32 mouse cellular contexts compared by ENCODE assay signal in the genomic region with DNA sequence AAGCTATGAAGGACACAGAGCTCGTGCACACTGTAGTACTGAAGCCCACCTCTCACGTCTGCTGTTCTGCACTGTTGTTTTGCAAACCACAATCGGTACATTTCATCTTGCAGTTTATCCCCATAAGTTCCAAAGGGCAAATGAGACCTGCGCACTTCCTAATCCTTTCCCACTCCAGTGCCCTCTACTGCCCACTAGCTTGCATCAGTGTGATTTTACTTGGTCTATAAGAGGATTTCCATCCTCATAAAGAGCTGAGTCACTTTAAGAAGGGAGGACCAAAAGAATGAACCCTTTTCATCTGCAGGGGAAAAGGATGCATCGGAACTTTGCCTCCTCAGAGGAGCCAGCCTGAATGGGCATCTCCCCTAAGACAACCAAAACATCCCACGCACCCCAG. TPM values are rescaled to one million over a fixed set of nuclear protein-coding genes. Genes with fewer than 3 reads are reported as not detected.
A peak's percentile ranks its signal among the peaks of the same experiment; 100 is the strongest.
DNase-seq lines count a peak whose midpoint lies in the region; ATAC-seq and TF ChIP-seq lines count a peak whose summit lies in the region.
"Had no signal": no experiment of that assay in that cellular context is flagged by ENCODE, and none has a peak within 500 bp of the region (broad histone marks: within the 10 kb centered on the region; RNA-seq: fewer than 3 reads in every experiment).

No protein-coding gene starts in this region.

- H3K36me3 ChIP-seq in heart, adult 2 months (ENCODE audit: control insufficient read depth, insufficient read depth, low read length): peaks cover 7% of the 10 kb centered on the region
- H3K36me3 ChIP-seq in kidney, embryonic 16.5 days (ENCODE audit: insufficient read depth, low read length): no peaks in the 10 kb centered on the region
- no peaks in the 10 kb centered on the region for H3K36me3 ChIP-seq in midbrain, postnatal 0 days (ENCODE audit: insufficient read depth, low read length)
- H3K36me3 ChIP-seq in midbrain, embryonic 10.5 days: no peaks in the 10 kb centered on the region
- H3K36me3 ChIP-seq: forebrain, embryonic 10.5 days; hindbrain, embryonic 15.5 days; limb, embryonic 15.5 days; midbrain, embryonic 12.5 days; neural tube, embryonic 13.5 days had no signal

- no peaks in the 10 kb centered on the region for H3K79me2 ChIP-seq in heart, adult 2 months (replicated peaks; ENCODE audit: control insufficient read depth, insufficient read depth, low read length)

- TF ChIP-seq EP300 in heart, adult 2 months (IDR thresholded peaks at IDR 0.05; ENCODE audit: insufficient read depth, low read depth, low read length): no peak

- TF ChIP-seq POLR2A in heart, adult 2 months (IDR thresholded peaks at IDR 0.05; ENCODE audit: insufficient read depth, low read depth, low read length): no peak

- 46% methylated on average over 6 of the region's 6 CpGs for WGBS in heart, adult 2 months
- WGBS in kidney, embryonic 16.5 days: 80% methylated on average over 6 of the region's 6 CpGs
- 68% methylated on average over 6 of the region's 6 CpGs for WGBS in midbrain, postnatal 0 days
- 83% methylated on average over 6 of the region's 6 CpGs for WGBS in midbrain, embryonic 10.5 days

- H3K4me2 ChIP-seq in kidney, embryonic 16.5 days (replicated peaks; ENCODE audit: low read depth, low read length): peak overlapping the region; percentile 4; the same call in 1 of the 2 replicates
- no peak overlapping the region for H3K4me2 ChIP-seq in midbrain, postnatal 0 days (ENCODE audit: low read depth, low read length, poor library complexity, severe bottlenecking)
- H3K4me2 ChIP-seq: hindbrain, embryonic 15.5 days; limb, embryonic 15.5 days; midbrain, embryonic 12.5 days; neural tube, embryonic 13.5 days had no signal

- H3K27me3 ChIP-seq in heart, adult 2 months (ENCODE audit: control insufficient read depth, insufficient read depth, low read length): no peaks in the 10 kb centered on the region
- no peaks in the 10 kb centered on the region for H3K27me3 ChIP-seq in kidney, embryonic 16.5 days (ENCODE audit: insufficient read depth, low read length)
- no peaks in the 10 kb centered on the region for H3K27me3 ChIP-seq in midbrain, postnatal 0 days (ENCODE audit: insufficient read depth, low read length)
- no peaks in the 10 kb centered on the region for H3K27me3 ChIP-seq in midbrain, embryonic 10.5 days (ENCODE audit: low read depth, poor library complexity, severe bottlenecking)
- H3K27me3 ChIP-seq: CH12.LX; hindbrain, embryonic 15.5 days; limb, embryonic 15.5 days; midbrain, embryonic 12.5 days; neural tube, embryonic 13.5 days had no signal

- intact Hi-C loops in heart, adult 2 months (cut with DNase I): loop anchor here (2.0 to 5.0 kb wide), 3 partner anchors 72 to 314 kb away; a partner anchor contains a TSS
- intact Hi-C loops in heart, postnatal 14 days (cut with DNase I): loop anchor here (2.0 to 10.0 kb wide), 3 partner anchors 76 to 348 kb away; a partner anchor contains a TSS

- peak overlapping the region; percentile 40 for H3K4me3 ChIP-seq in heart, adult 2 months
- H3K4me3 ChIP-seq in kidney, embryonic 16.5 days (ENCODE audit: low read length): peak overlapping the region; percentile 11; the same call in 1 of the 2 replicates
- no peak overlapping the region for H3K4me3 ChIP-seq in midbrain, postnatal 0 days (ENCODE audit: low read depth, low read length)
- no peak overlapping the region for H3K4me3 ChIP-seq in midbrain, embryonic 10.5 days
- H3K4me3 ChIP-seq: forebrain, embryonic 10.5 days; hindbrain, embryonic 15.5 days; limb, embryonic 15.5 days; midbrain, embryonic 12.5 days; neural tube, embryonic 13.5 days had no signal

- peaks cover 1% of the 10 kb centered on the region; the same call in 1 of the 2 replicates for H3K4me1 ChIP-seq in heart, adult 2 months (ENCODE audit: control insufficient read depth, insufficient read depth, low read length)
- H3K4me1 ChIP-seq in kidney, embryonic 16.5 days (ENCODE audit: insufficient read depth, low read length): no peaks in the 10 kb centered on the region
- H3K4me1 ChIP-seq in midbrain, postnatal 0 days (ENCODE audit: insufficient read depth, low read length): no peaks in the 10 kb centered on the region
- H3K4me1 ChIP-seq in midbrain, embryonic 10.5 days: no peaks in the 10 kb centered on the region
- H3K4me1 ChIP-seq: forebrain, embryonic 10.5 days; hindbrain, embryonic 15.5 days; limb, embryonic 15.5 days; midbrain, embryonic 12.5 days; neural tube, embryonic 13.5 days had no signal

- no peak for ATAC-seq in kidney, embryonic 16.5 days (ENCODE audit: low FRiP score, low TSS enrichment)
- ATAC-seq in midbrain, postnatal 0 days (ENCODE audit: low FRiP score): no peak
- no peak for ATAC-seq in inflammation-experienced regulatory T-cells, adult 6 months

- peak overlapping the region; percentile 85 for H3K27ac ChIP-seq in heart, adult 2 months
- H3K27ac ChIP-seq in kidney, embryonic 16.5 days (ENCODE audit: low read length): peak overlapping the region; percentile 51
- no peak overlapping the region for H3K27ac ChIP-seq in midbrain, postnatal 0 days (ENCODE audit: low read depth, low read length)
- no peak overlapping the region for H3K27ac ChIP-seq in midbrain, embryonic 10.5 days (replicated peaks)
- H3K27ac ChIP-seq: forebrain, embryonic 10.5 days; hindbrain, embryonic 15.5 days; limb, embryonic 15.5 days; midbrain, embryonic 12.5 days; neural tube, embryonic 13.5 days had no signal

- peak; percentile 70 for TF ChIP-seq CTCF in heart, adult 2 months (IDR thresholded peaks at IDR 0.05)
- TF ChIP-seq CTCF in midbrain, postnatal 0 days (IDR thresholded peaks at IDR 0.05): peak; percentile 41

- H3K9ac ChIP-seq in heart, adult 2 months (ENCODE audit: low read depth, low read length): peak overlapping the region; percentile 53
- H3K9ac ChIP-seq in kidney, embryonic 16.5 days (replicated peaks; ENCODE audit: low read length): no peak overlapping the region
- no peak overlapping the region for H3K9ac ChIP-seq in midbrain, postnatal 0 days (replicated peaks; ENCODE audit: low read length, poor library complexity, severe bottlenecking)
- H3K9ac ChIP-seq: hindbrain, embryonic 15.5 days; limb, embryonic 15.5 days; midbrain, embryonic 12.5 days; neural tube, embryonic 13.5 days had no signal

- no peaks in the 10 kb centered on the region for H3K9me3 ChIP-seq in kidney, embryonic 16.5 days (ENCODE audit: low read length)
- no peaks in the 10 kb centered on the region for H3K9me3 ChIP-seq in midbrain, postnatal 0 days (ENCODE audit: low read length)
- H3K9me3 ChIP-seq in midbrain, embryonic 10.5 days (replicated peaks): no peaks in the 10 kb centered on the region
- H3K9me3 ChIP-seq: forebrain, embryonic 10.5 days; hindbrain, embryonic 15.5 days; limb, embryonic 15.5 days; midbrain, embryonic 12.5 days; neural tube, embryonic 13.5 days had no signal

- no peak for DNase-seq in heart, adult 2 months
- DNase-seq in heart, postnatal 14 days: no peak
- DNase-seq in kidney, postnatal 14 days: no peak
- no peak for DNase-seq in midbrain, postnatal 0 days (ENCODE audit: low spot score)
- no peak for DNase-seq in midbrain, embryonic 10.5 days (ENCODE audit: low spot score)
- DNase-seq in spleen, postnatal 36 days (ENCODE audit: low spot score in 2 of 2): no peak
- DNase-seq: adrenal gland, postnatal 36 days; cerebellum, adult 18-20 months; cerebellum, postnatal 36 days; heart, postnatal 36 days; lung, adult 2 months; lung, postnatal 4 days; right cerebral cortex, postnatal 14 days; spleen, adult 18-20 months; thymus, adult 18-20 months; thymus, postnatal 4 days had no signal

RNA-seq across cellular contexts. Expression of a gene that starts 0.5 kb away (rescaled TPM):
- 10 to 100 TPM; 25.0 to 31.4 TPM for total RNA-seq in heart, adult 2 months (2021)
- 18.9 and 23.0 TPM in 2 replicates for polyA plus RNA-seq in heart, adult 2 months (2012; rRNA removed)
- 10 to 100 TPM; 48.3 to 52.4 TPM for total RNA-seq in heart, postnatal 14 days (2021)
- polyA plus RNA-seq in kidney, embryonic 16.5 days (2015; fragmentation: Nextera tagmentation; extraction: Ambion mirVana): 4.4 and 4.6 TPM in 2 replicates
- 0.19 TPM in 1 of 2 replicates, not detected in the other for total RNA-seq in midbrain, postnatal 0 days (2014; rRNA removed)
- 0.26 and 0.80 TPM in 2 replicates for polyA plus RNA-seq in midbrain, postnatal 0 days (2015; fragmentation: Nextera tagmentation; extraction: Ambion mirVana)
- 0.11 TPM in 1 of 2 replicates, not detected in the other for polyA plus RNA-seq in midbrain, embryonic 10.5 days (2016; fragmentation: Nextera tagmentation; extraction: Ambion mirVana)
- polyA plus RNA-seq in inflammation-experienced regulatory T-cells, adult 6 months (2017; shearing (Covaris generic)): under 1 TPM in 1 of 3 experiments, not detected in 2; 0.39 TPM
- total RNA-seq: layer of hippocampus, adult 8-10 months; left cerebral cortex, adult 18-20 months; left cerebral cortex, postnatal 36 days; MEL had no signal
- polyA plus RNA-seq: midbrain, embryonic 12.5 days had no signal

RNA-seq across cellular contexts. Expression of a gene that starts 16.6 kb away (rescaled TPM):
- 10 to 100 TPM; 23.9 to 28.9 TPM for total RNA-seq in heart, adult 2 months (2021)
- 2.9 and 8.2 TPM in 2 replicates for polyA plus RNA-seq in heart, adult 2 months (2012; rRNA removed)
- total RNA-seq in heart, postnatal 14 days (2021): 10 to 100 TPM; 26.3 to 27.0 TPM
- 45.6 and 46.3 TPM in 2 replicates for polyA plus RNA-seq in kidney, embryonic 16.5 days (2015; fragmentation: Nextera tagmentation; extraction: Ambion mirVana)
- 25.6 and 40.2 TPM in 2 replicates for total RNA-seq in midbrain, postnatal 0 days (2014; rRNA removed)
- 26.0 and 26.6 TPM in 2 replicates for polyA plus RNA-seq in midbrain, postnatal 0 days (2015; fragmentation: Nextera tagmentation; extraction: Ambion mirVana)
- polyA plus RNA-seq in midbrain, embryonic 10.5 days (2016; fragmentation: Nextera tagmentation; extraction: Ambion mirVana): 42.3 and 51.5 TPM in 2 replicates
- polyA plus RNA-seq in inflammation-experienced regulatory T-cells, adult 6 months (2017; shearing (Covaris generic)): 10 to 100 TPM; 43.8 to 49.9 (median 49.6) TPM

RNA-seq across cellular contexts. Expression of a gene that starts 32.3 kb away (rescaled TPM):
- total RNA-seq in heart, adult 2 months (2021): not detected
- not detected in 2 replicates for polyA plus RNA-seq in heart, adult 2 months (2012; rRNA removed)
- not detected for total RNA-seq in heart, postnatal 14 days (2021)
- polyA plus RNA-seq in kidney, embryonic 16.5 days (2015; fragmentation: Nextera tagmentation; extraction: Ambion mirVana): not detected in 2 replicates
- not detected in 2 replicates for total RNA-seq in midbrain, postnatal 0 days (2014; rRNA removed)
- polyA plus RNA-seq in midbrain, postnatal 0 days (2015; fragmentation: Nextera tagmentation; extraction: Ambion mirVana): not detected in 2 replicates
- not detected in 2 replicates for polyA plus RNA-seq in midbrain, embryonic 10.5 days (2016; fragmentation: Nextera tagmentation; extraction: Ambion mirVana)
- not detected for polyA plus RNA-seq in inflammation-experienced regulatory T-cells, adult 6 months (2017; shearing (Covaris generic))
- total RNA-seq: adrenal gland, postnatal 36 days; CH12.LX; gastrocnemius, adult 8-10 months; heart, adult 18-20 months; heart, postnatal 36 days; layer of hippocampus, adult 8-10 months; left cerebral cortex, adult 18-20 months; left cerebral cortex, postnatal 36 days; MEL had no signal
- polyA plus RNA-seq: forebrain, embryonic 10.5 days; hindbrain, embryonic 15.5 days; kidney, embryonic 14.5 days; limb, embryonic 15.5 days; lung, adult 2 months; midbrain, embryonic 12.5 days; neural tube, embryonic 13.5 days; stomach, embryonic 14.5 days had no signal

RNA-seq across cellular contexts. Expression of a gene that starts 44.4 kb away (rescaled TPM):
- not detected for total RNA-seq in heart, adult 2 months (2021)
- 0.12 TPM in 1 of 2 replicates, not detected in the other for polyA plus RNA-seq in heart, adult 2 months (2012; rRNA removed)
- not detected for total RNA-seq in heart, postnatal 14 days (2021)
- polyA plus RNA-seq in kidney, embryonic 16.5 days (2015; fragmentation: Nextera tagmentation; extraction: Ambion mirVana): not detected in 2 replicates
- not detected in 2 replicates for total RNA-seq in midbrain, postnatal 0 days (2014; rRNA removed)
- polyA plus RNA-seq in midbrain, postnatal 0 days (2015; fragmentation: Nextera tagmentation; extraction: Ambion mirVana): not detected in 2 replicates
- polyA plus RNA-seq in midbrain, embryonic 10.5 days (2016; fragmentation: Nextera tagmentation; extraction: Ambion mirVana): not detected in 2 replicates
- polyA plus RNA-seq in inflammation-experienced regulatory T-cells, adult 6 months (2017; shearing (Covaris generic)): not detected
- total RNA-seq: adrenal gland, postnatal 36 days; CH12.LX; gastrocnemius, adult 8-10 months; heart, adult 18-20 months; heart, postnatal 36 days; layer of hippocampus, adult 8-10 months; left cerebral cortex, adult 18-20 months; left cerebral cortex, postnatal 36 days; MEL had no signal
- polyA plus RNA-seq: forebrain, embryonic 10.5 days; hindbrain, embryonic 15.5 days; kidney, embryonic 14.5 days; limb, embryonic 15.5 days; lung, adult 2 months; midbrain, embryonic 12.5 days; neural tube, embryonic 13.5 days; stomach, embryonic 14.5 days had no signal

RNA-seq across cellular contexts. Expression of a gene that starts 57.5 kb away (rescaled TPM):
- 10 to 100 TPM; 59.2 to 72.3 TPM for total RNA-seq in heart, adult 2 months (2021)
- 74.4 and 86.4 TPM in 2 replicates for polyA plus RNA-seq in heart, adult 2 months (2012; rRNA removed)
- total RNA-seq in heart, postnatal 14 days (2021): 10 to 100 TPM; 59.3 to 68.4 TPM
- 88.9 and 91.9 TPM in 2 replicates for polyA plus RNA-seq in kidney, embryonic 16.5 days (2015; fragmentation: Nextera tagmentation; extraction: Ambion mirVana)
- 88.1 and 102 TPM in 2 replicates for total RNA-seq in midbrain, postnatal 0 days (2014; rRNA removed)
- polyA plus RNA-seq in midbrain, postnatal 0 days (2015; fragmentation: Nextera tagmentation; extraction: Ambion mirVana): 33.9 and 35.4 TPM in 2 replicates
- 41.2 and 42.2 TPM in 2 replicates for polyA plus RNA-seq in midbrain, embryonic 10.5 days (2016; fragmentation: Nextera tagmentation; extraction: Ambion mirVana)
- 10 to 100 TPM; 62.3 to 88.6 (median 70.5) TPM for polyA plus RNA-seq in inflammation-experienced regulatory T-cells, adult 6 months (2017; shearing (Covaris generic))

Comparison
In these comparisons a context has a peak if more than half of its experiments do, and no peak if none do; other contexts are left out.
1. H3K27ac ChIP-seq: peak in heart, adult 2 months (single experiment) and kidney, embryonic 16.5 days (single experiment); none in midbrain, postnatal 0 days (single experiment) and midbrain, embryonic 10.5 days (single experiment).
2. H3K4me3 ChIP-seq: peak in heart, adult 2 months (single experiment) and kidney, embryonic 16.5 days (single experiment); none in midbrain, postnatal 0 days (single experiment) and midbrain, embryonic 10.5 days (single experiment).